Mouse (Mus musculus): ENCODE results near the gene Tox2. TPM values are rescaled to one million over a fixed set of nuclear protein-coding genes. Genes with fewer than 3 reads are reported as not detected.

Tox2 gene
- total RNA-seq, 4 experiments from 2014 or later, result 25.1 to 31.4 (median 26.0) TPM

- no peak for DNase-seq (ENCODE audit: low spot score in 2 of 2)
These were observed 158.1 kb downstream of the Tox2 start for GRCm38 (mm10) chr2:163360858-163361623.

GRCm38 (mm10) chr2:163362940-163363921 lies 160.3 kb downstream of the Tox2 start:
- DNase-seq (ENCODE audit: low spot score in 2 of 2), result no peak

DNA sequence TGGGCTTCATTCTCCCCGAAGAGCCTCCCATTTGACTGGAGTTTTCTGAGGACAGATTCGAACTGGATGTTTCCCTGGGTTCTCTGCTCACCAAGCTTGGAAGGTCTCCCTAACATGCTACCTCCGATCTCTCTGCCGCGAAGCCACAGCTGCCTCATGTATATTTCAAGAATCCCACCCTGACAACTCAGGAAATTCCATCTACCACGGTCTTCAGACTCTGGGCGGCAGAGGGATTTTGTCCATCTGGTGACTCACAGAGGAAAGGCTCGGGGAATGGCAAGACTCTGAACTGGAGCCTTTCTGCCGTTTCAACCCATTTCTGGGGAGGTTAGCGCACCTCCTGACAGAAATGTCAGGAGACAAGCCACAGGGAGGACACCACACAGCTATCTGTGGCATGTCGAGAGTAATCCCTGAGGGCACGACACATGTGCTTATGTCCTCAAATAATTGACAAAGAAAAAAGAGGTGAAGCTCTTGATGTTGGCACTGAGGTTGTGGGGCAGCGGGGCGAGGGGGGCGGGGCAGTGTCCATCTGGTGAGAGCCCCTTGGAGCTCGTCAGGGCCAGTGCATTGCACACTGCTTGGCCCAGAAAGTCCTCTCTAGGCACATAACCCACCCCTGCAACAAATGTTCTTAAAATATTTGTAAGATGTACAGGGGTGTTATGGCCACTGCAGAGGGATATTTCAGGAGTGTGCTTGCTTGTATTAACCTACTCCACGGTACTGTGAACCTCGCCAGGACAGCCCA lies 162.0 kb downstream of the Tox2 start:
- DNase-seq (ENCODE audit: low spot score in 2 of 2), result no peak

- DNase-seq (ENCODE audit: low spot score in 2 of 2), result no peak
These were observed 167.2 kb downstream of the Tox2 start for GRCm38 (mm10) chr2:163370175-163370574.

GRCm38 (mm10) chr2:163372627-163373026 lies 169.7 kb downstream of the Tox2 start:
- no peak for DNase-seq (ENCODE audit: low spot score in 2 of 2)

Other genes starting within 250 kb of the Tox2 start
- 1 to 10 TPM in 2 of 4 experiments, under 1 TPM in 2; 0.77 to 1.9 (median 1.3) TPM for gene Sgk2, start 215.8 kb upstream of the Tox2 start, total RNA-seq (2022)
- 10 to 100 TPM; 32.5 to 38.2 (median 35.5) TPM for gene Ift52, start 185.8 kb upstream of the Tox2 start, total RNA-seq (2022)
- gene Mybl2, start 148.4 kb upstream of the Tox2 start, total RNA-seq (2022), result 1 to 10 TPM; 1.0 to 2.8 (median 1.8) TPM
- gene Gtsf1l, start 115.3 kb upstream of the Tox2 start, total RNA-seq (2022), result not detected
- under 1 TPM; 0.27 to 0.48 (median 0.42) TPM for gene Jph2, start 194.9 kb downstream of the Tox2 start, total RNA-seq (2022)
- 10 to 100 TPM; 20.1 to 22.9 (median 22.6) TPM for gene Oser1, start 221.6 kb downstream of the Tox2 start, total RNA-seq (2022)
- gene Gdap1l1, start 235.4 kb downstream of the Tox2 start, total RNA-seq (2022), result 10 to 100 TPM; 65.7 to 69.2 (median 68.0) TPM